Mouse (Mus musculus) embryonic fibroblast, embryonic 13.5 days (primary cell): Measurements from ENCODE around the gene Zfp541. TPM values are rescaled to one million over a fixed set of nuclear protein-coding genes. Genes with fewer than 3 reads are reported as not detected.

ENCODE experiments used
- H3K27ac ChIP-seq: 2 replicates; pipeline ENCODE4 v1.5.1; 2012; ENCODE audit warnings: low read length, control low read depth, inconsistent platforms; ENCODE audit not compliant: insufficient read depth
- H3K4me1 ChIP-seq: 2 replicates; pipeline ENCODE4 v1.6.1; 2011; ENCODE audit warnings: low read length; ENCODE audit not compliant: control insufficient read depth, insufficient read depth
- H3K4me3 ChIP-seq: 2 replicates; pipeline ENCODE4 v1.5.1; 2011; ENCODE audit warnings: mild to moderate bottlenecking, control low read depth, low read length; ENCODE audit not compliant: insufficient read depth
- CTCF ChIP-seq: IDR thresholded peaks from 2 replicates; pipeline ENCODE4 v1.5.1; 2011; ENCODE audit warnings: mild to moderate bottlenecking, control low read depth, low read length, moderate library complexity, borderline replicate concordance; ENCODE audit not compliant: insufficient read depth
- POLR2A ChIP-seq: IDR thresholded peaks from 2 replicates; pipeline ENCODE4 v1.6.1; 2011; ENCODE audit warnings: low read depth, mild to moderate bottlenecking, control low read depth, low read length, moderate library complexity
- polyA plus RNA-seq: library from polyadenylated mRNA; stranded (reverse); fragments of >200 nt; gene quantifications from 2 replicates; pipeline ENCODE4 v1.2.4, GENCODE M21; 2011; ENCODE audit warnings: low read depth; ENCODE audit not compliant: missing spikeins, insufficient read length

Zfp541 gene
- polyA plus RNA-seq, 1 experiment = not detected

DNA sequence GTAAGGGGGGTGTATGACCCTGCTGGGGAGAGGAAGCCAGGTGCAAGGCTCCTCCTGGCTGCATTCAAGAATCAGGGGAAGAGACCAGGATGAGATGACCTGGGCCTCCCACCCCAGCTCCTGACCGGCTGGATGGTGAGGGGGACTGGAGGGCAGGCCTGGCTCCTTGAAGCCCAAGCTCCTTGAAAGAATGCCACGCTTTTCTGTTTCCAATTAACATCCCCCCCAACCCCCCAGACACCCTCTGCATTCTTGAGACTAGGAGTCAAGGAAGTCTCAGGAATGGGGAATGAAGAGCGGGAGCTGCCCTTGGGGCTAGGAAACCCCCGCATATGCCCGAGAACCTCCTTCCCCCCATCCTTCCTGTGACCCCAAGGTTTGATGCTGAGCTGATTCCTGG lies 17.1 kb upstream of the Zfp541 start:
- TF ChIP-seq POLR2A (peak; percentile 45; the same call in 1 of the 2 replicates), CTCF (no peak)
- H3K27ac ChIP-seq = peak overlapping the region; percentile 98
- peaks cover 24% of the 10 kb centered on the region for H3K4me1 ChIP-seq
- H3K4me3 ChIP-seq = no peak overlapping the region

DNA sequence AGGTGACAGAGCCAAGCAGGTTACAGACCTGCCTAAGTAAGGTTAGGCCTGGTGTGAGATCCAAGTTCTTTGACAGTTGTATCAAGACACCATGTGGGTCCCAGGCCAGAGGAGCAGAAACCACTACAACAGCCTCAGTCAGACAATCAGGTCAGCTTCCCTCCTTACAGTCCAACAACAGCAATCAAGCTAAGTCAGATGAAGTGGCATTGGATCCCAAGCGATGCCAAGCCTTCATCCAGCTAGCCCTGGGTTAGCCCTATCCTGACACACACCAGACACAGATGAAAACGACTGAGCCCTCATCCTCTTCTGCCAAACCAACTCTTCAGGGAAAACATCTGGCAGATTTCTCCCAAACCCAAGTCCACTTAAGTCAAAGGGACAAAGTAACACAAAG lies 16.1 kb upstream of the Zfp541 start:
- Histone ChIP-seq H3K4me1 (peaks cover 23% of the 10 kb centered on the region), H3K27ac (peak overlapping the region; percentile 98), H3K4me3 (no peak overlapping the region)
- TF ChIP-seq CTCF (no peak), POLR2A (no peak)

GRCm38 (mm10) chr7:16046101-16046480 lies 15.5 kb upstream of the Zfp541 start:
- no peak for TF ChIP-seq POLR2A
- Histone ChIP-seq H3K4me3 (peak overlapping the region; percentile 70), H3K4me1 (peaks cover 23% of the 10 kb centered on the region), H3K27ac (peak overlapping the region; percentile 98)

GRCm38 (mm10) chr7:16046481-16047337 lies 14.9 kb upstream of the Zfp541 start:
- TF ChIP-seq CTCF (no peak), POLR2A (peak; percentile 62; the same call in 1 of the 2 replicates)
- Histone ChIP-seq H3K4me1 (peaks cover 23% of the 10 kb centered on the region), H3K27ac (peak overlapping the region; percentile 98)

DNA sequence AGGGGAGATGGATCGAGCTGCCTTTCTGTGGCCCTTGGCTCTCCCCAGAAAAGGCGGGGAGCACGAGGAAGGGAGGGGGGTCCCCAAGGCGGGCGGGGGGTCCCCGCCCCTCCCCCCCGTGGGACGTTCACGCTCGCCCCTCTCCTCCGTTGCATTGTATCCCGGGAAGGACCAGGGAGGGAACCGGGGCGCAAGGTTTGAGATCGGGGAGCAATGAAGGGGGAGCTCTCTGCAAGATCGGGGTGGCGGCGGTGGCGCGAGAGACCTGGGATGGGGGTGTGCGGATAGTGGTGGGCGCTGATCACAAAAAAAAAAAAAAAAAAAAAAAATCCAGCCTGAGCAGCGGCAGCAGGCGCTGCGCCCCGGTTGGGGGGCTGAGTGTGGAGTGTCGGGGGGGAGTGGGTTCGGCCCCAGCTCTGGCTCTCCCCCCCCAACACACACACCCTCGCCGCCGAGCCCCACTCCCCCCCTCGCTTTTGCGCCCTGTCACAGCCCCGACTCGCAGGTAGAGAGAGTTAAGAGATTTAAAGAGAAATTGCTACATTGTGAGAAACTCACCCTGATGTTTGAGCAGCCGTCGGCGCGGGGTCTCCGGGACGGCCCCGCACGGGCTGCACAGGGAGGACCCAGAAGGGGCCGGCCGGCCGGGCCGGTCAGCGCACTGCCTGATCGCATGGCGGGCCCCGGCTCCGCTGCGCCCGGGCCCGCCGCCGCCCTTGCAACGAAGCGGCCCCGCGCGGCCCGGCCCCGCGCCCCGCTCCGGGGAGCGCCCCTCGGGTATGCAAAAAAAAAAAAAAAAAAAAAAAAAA lies 14.1 kb upstream of the Zfp541 start, which contains the start of gene Bicra:
Gene Bicra, minus strand, starts transcription at position 584 of the 809 bp plus-strand sequence.
- peaks cover 21% of the 10 kb centered on the region for H3K4me1 ChIP-seq
- peak within 1 kb of the TSS; percentile 98 for H3K27ac ChIP-seq
- peak; percentile 67 for TF ChIP-seq POLR2A
- no peak for TF ChIP-seq CTCF
- H3K4me3 ChIP-seq = peak within 1 kb of the TSS; percentile 76

More at GRCm38 (mm10) chr7:16046481-16047337, 14.9 kb upstream of the Zfp541 start:
- peak overlapping the region; percentile 70 for H3K4me3 ChIP-seq

DNA sequence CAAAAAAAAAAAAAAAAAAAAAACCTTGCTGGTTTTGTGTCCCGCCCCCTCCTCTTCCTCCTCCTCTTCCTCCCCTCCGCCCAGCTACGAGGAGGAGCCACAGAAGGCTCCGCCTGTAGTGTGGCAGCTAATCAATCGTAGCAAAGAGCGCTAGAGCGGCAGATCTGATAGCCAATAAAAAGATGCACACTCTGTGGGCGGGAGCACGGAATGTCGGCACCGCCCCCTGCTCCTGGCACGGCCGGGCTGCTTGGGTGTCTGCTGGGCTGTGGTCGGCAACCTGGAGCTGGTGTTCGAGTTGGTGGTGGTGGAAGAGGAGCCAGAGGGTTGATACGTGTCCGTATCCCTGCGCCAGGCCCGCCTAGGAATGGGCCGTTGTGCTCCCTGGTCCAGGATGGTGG lies 13.4 kb upstream of the Zfp541 start:
- Histone ChIP-seq H3K27ac (peak overlapping the region; percentile 48), H3K4me3 (peak overlapping the region; percentile 76), H3K4me1 (peaks cover 15% of the 10 kb centered on the region)
- TF ChIP-seq POLR2A (peak; percentile 98), CTCF (no peak)

DNA sequence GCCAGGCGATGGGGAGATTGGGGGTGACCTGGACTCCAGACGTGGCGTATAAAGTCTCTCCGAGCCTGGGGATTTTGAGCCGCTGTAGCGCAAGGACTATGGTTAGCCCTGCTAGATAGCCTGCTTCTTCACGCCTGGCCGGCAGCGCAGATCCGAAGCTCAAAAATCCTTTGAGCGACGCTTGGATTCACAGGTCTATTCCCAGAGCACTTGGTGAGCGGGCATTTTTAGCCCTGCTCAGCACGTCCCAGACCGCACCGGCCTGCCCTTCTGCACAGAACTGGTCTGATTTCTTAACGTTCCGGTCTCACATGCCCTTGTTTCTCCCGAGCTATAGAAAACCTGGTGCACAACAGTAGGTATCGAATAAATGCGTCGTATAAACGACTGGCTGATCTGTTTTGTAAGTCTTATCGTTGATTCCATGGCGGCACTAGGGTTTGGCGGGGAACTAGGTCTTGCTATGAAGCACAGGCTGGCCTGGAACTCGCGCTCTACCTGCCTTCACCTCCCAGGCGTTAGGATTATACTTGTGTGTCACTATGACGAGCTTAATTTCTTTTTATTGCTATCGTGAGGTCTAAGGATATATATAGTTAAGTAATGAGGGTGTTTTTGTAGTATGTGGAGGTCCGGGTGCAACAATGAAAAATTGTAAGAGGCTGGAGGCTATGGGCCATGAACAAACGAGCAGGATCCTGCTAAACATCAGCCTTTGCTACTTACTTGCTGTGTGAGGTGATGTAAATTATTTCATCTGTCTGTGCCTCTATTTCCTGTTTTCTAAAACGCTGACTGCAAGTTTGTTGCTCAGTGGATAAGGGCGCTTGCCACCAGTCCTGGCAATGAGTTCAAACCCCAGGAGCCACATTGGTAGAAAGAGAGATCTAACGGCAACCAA lies 12.7 kb upstream of the Zfp541 start:
- Histone ChIP-seq H3K4me3 (peak overlapping the region; percentile 76), H3K4me1 (peaks cover 12% of the 10 kb centered on the region), H3K27ac (peak overlapping the region; percentile 48)
- no peak for TF ChIP-seq POLR2A
- no peak for TF ChIP-seq CTCF

DNA sequence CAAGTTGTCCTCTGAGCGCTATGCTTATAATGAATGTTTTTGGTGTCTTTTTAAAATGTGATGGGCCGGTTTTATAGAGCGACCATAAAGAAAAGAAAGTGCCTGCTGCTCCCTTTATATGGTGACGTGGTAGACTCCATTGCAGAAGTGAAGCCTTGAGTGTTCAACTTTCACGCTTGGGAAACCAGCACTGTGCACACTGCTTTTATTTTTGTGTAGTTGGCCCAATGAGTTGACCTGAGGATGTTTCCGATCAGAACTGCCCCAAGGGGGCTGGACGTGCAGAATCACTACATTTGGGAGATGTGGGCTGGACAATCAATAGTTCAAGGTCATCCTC lies 12.1 kb upstream of the Zfp541 start:
- peak overlapping the region; percentile 76 for H3K4me3 ChIP-seq
- peaks cover 12% of the 10 kb centered on the region for H3K4me1 ChIP-seq
- H3K27ac ChIP-seq = no peak overlapping the region
- TF ChIP-seq CTCF (no peak), POLR2A (no peak)

- Histone ChIP-seq H3K4me1 (peaks cover 3% of the 10 kb centered on the region), H3K4me3 (no peak overlapping the region), H3K27ac (no peak overlapping the region)
- TF ChIP-seq CTCF = no peak
- no peak for TF ChIP-seq POLR2A
Observed at GRCm38 (mm10) chr7:16050600-16050999, 11.0 kb upstream of the Zfp541 start.
